Mouse (Mus musculus): ENCODE results near the gene Tfdp1.

Gene Tfdp1

GRCm38 (mm10) chr8:13353155-13353833, 14.7 kb downstream of the Tfdp1 start:
- no peak for DNase-seq

GRCm38 (mm10) chr8:13353883-13354282, 15.3 kb downstream of the Tfdp1 start:
- no peak for DNase-seq

- DNase-seq: no peak
Observed at GRCm38 (mm10) chr8:13356221-13356620, 17.7 kb downstream of the Tfdp1 start.

GRCm38 (mm10) chr8:13356681-13357080, 18.1 kb downstream of the Tfdp1 start:
- no peak for DNase-seq

- DNase-seq: no peak
Observed at GRCm38 (mm10) chr8:13360213-13360612, 21.7 kb downstream of the Tfdp1 start.

GRCm38 (mm10) chr8:13361865-13362264, 23.3 kb downstream of the Tfdp1 start:
- DNase-seq: peak; percentile 37 to 42

GRCm38 (mm10) chr8:13373151-13373662, 34.7 kb downstream of the Tfdp1 start:
- no peak for DNase-seq

GRCm38 (mm10) chr8:13381630-13382029, 43.1 kb downstream of the Tfdp1 start:
- DNase-seq: no peak

GRCm38 (mm10) chr8:13382536-13382935, 44.0 kb downstream of the Tfdp1 start:
- no peak for DNase-seq

GRCm38 (mm10) chr8:13382999-13383398, 44.4 kb downstream of the Tfdp1 start:
- no peak for DNase-seq

- no peak for DNase-seq
Observed at GRCm38 (mm10) chr8:13386366-13386765, 47.8 kb downstream of the Tfdp1 start.

GRCm38 (mm10) chr8:13387728-13388127, 49.2 kb downstream of the Tfdp1 start:
- DNase-seq: no peak

- DNase-seq: no peak
Observed at GRCm38 (mm10) chr8:13388744-13389143, 50.2 kb downstream of the Tfdp1 start.

GRCm38 (mm10) chr8:13393869-13394268, 55.3 kb downstream of the Tfdp1 start:
- no peak for DNase-seq

- no peak for DNase-seq
Observed at GRCm38 (mm10) chr8:13396725-13397124, 58.2 kb downstream of the Tfdp1 start, which contains the start of gene Atp4b. TSS of gene Atp4b (minus strand) at chr8:13396825.

- no peak for DNase-seq
Observed at GRCm38 (mm10) chr8:13403517-13403916, 65.0 kb downstream of the Tfdp1 start.

GRCm38 (mm10) chr8:13404666-13405131, 66.1 kb downstream of the Tfdp1 start, which contains the start of gene Grk1:
TSS of gene Grk1 (plus strand) at chr8:13405081.
- no peak for DNase-seq

GRCm38 (mm10) chr8:13406011-13406410, 67.5 kb downstream of the Tfdp1 start:
- no peak for DNase-seq

- peak; percentile 72 to 75 for DNase-seq
Observed at GRCm38 (mm10) chr8:13411597-13411996, 73.0 kb downstream of the Tfdp1 start.

GRCm38 (mm10) chr8:13412891-13413558, 74.5 kb downstream of the Tfdp1 start:
- DNase-seq: peak; percentile 56 to 59

GRCm38 (mm10) chr8:13413823-13414390, 75.4 kb downstream of the Tfdp1 start:
- DNase-seq: no peak

GRCm38 (mm10) chr8:13415879-13416278, 77.3 kb downstream of the Tfdp1 start:
- DNase-seq: no peak

GRCm38 (mm10) chr8:13419111-13419639, 80.6 kb downstream of the Tfdp1 start:
- no peak for DNase-seq

Data from B cell, adult 2 months (primary cell).